Mouse (Mus musculus): ENCODE results near the gene Tnpo1. TPM values are rescaled to one million over a fixed set of nuclear protein-coding genes. Genes with fewer than 3 reads are reported as not detected.

Gene Tnpo1
- polyA plus RNA-seq, 1 experiment from 2014 or later, result 65.0 TPM

GRCm38 (mm10) chr13:98795511-98795910 is 130.7 kb downstream of the Tnpo1 start:
- Histone ChIP-seq H3K4me3 (no peak overlapping the region), H3K27ac (no peak overlapping the region), H3K36me3 (peaks cover 34% of the 10 kb centered on the region), H3K4me2 (no peak overlapping the region), H3K9ac (no peak overlapping the region), H3K4me1 (no peaks in the 10 kb centered on the region), H3K9me3 (peaks cover 4% of the 10 kb centered on the region; the same call in 1 of the 2 replicates), H3K27me3 (no peaks in the 10 kb centered on the region)
- ATAC-seq (ENCODE audit: insufficient number of reproducible peaks, insufficient read depth, low FRiP score, low TSS enrichment, low read depth), result no peak
- WGBS, result 95% methylated on average over 3 of the region's 3 CpGs

- ATAC-seq (ENCODE audit: insufficient number of reproducible peaks, insufficient read depth, low FRiP score, low TSS enrichment, low read depth), result no peak
- WGBS, result 94% methylated on average over 1 of the region's 1 CpGs
- H3K9ac ChIP-seq, result no peak overlapping the region
- no peak overlapping the region for H3K4me2 ChIP-seq
- no peak overlapping the region for H3K27ac ChIP-seq
- no peak overlapping the region for H3K4me3 ChIP-seq
- H3K4me1 ChIP-seq, result no peaks in the 10 kb centered on the region
- no peaks in the 10 kb centered on the region for H3K27me3 ChIP-seq
- H3K9me3 ChIP-seq, result no peaks in the 10 kb centered on the region
- peaks cover 24% of the 10 kb centered on the region for H3K36me3 ChIP-seq
These were observed 133.3 kb downstream of the Tnpo1 start for GRCm38 (mm10) chr13:98792864-98793263.

- Histone ChIP-seq H3K4me2 (no peak overlapping the region), H3K9me3 (no peaks in the 10 kb centered on the region), H3K27me3 (no peaks in the 10 kb centered on the region), H3K4me3 (no peak overlapping the region), H3K36me3 (peaks cover 26% of the 10 kb centered on the region), H3K27ac (no peak overlapping the region), H3K4me1 (no peaks in the 10 kb centered on the region), H3K9ac (no peak overlapping the region)
- ATAC-seq (ENCODE audit: insufficient number of reproducible peaks, insufficient read depth, low FRiP score, low TSS enrichment, low read depth), result no peak
- WGBS, result 83% methylated on average over 1 of the region's 1 CpGs
These were observed 134.5 kb downstream of the Tnpo1 start for GRCm38 (mm10) chr13:98791693-98792092.

Other genes with a start within 250 kb of the Tnpo1 start
- gene Tmem171, start 231.6 kb downstream of the Tnpo1 start, polyA plus RNA-seq (2015; fragmentation: Nextera tagmentation; extraction: Ambion mirVana), result 0.35 and 0.45 TPM in 2 replicates
- 45.2 and 57.1 TPM in 2 replicates for gene Fcho2, start 110.9 kb downstream of the Tnpo1 start, polyA plus RNA-seq (2015; fragmentation: Nextera tagmentation; extraction: Ambion mirVana)
- not detected in 2 replicates for gene 1700024P04Rik, start 58.2 kb upstream of the Tnpo1 start, polyA plus RNA-seq (2015; fragmentation: Nextera tagmentation; extraction: Ambion mirVana)